Comparison of ENCODE assay signal across 32 mouse cellular contexts in genomic region chr19:55913585-55913984, GRCm38 (mm10).
DNase-seq lines count a peak whose midpoint lies in the region; ATAC-seq lines count a peak whose summit lies in the region.
"Had no signal": no experiment of that assay in that cellular context is flagged by ENCODE, and none has a peak within 500 bp of the region (broad histone marks: within the 10 kb centered on the region; RNA-seq: fewer than 3 reads in every experiment).

No protein-coding gene starts in this region.

- peak; percentile 32 for DNase-seq in left cerebral cortex, postnatal 4 days
- DNase-seq in left cerebral cortex, postnatal 14 days (ENCODE audit: low spot score in 2 of 2), result no peak
- peak; percentile 45 for DNase-seq in MN1 (ENCODE audit: low spot score)
- no peak for DNase-seq in frontal cortex, postnatal 14 days (ENCODE audit: low spot score in 2 of 2)
- DNase-seq: adrenal gland, postnatal 10 days; cerebellum, adult 11-12 months; cerebellum, adult 9-11 months; gastrocnemius, adult 2 months; heart, adult 18-20 months; heart, postnatal 36 days; kidney, adult 18-20 months; kidney, postnatal 36 days; layer of hippocampus, postnatal 36 days; lung, postnatal 36 days; right cerebral cortex, adult 18-20 months; spleen, adult 18-20 months; thymus, postnatal 14 days had no signal

- no peak for ATAC-seq in forebrain, embryonic 13.5 days
- ATAC-seq in forebrain, embryonic 16.5 days, result no peak
- no peak for ATAC-seq in midbrain, embryonic 16.5 days
- ATAC-seq: Patski had no signal

- H3K9me3 ChIP-seq in forebrain, embryonic 13.5 days (replicated peaks), result no peaks in the 10 kb centered on the region
- no peaks in the 10 kb centered on the region for H3K9me3 ChIP-seq in forebrain, embryonic 16.5 days (ENCODE audit: control insufficient read depth, low read length)
- peaks cover 2% of the 10 kb centered on the region; the same call in 1 of the 2 replicates for H3K9me3 ChIP-seq in midbrain, embryonic 16.5 days (replicated peaks; ENCODE audit: control insufficient read depth, low read length, poor library complexity, severe bottlenecking)
- H3K9me3 ChIP-seq: embryonic facial prominence, embryonic 13.5 days; forebrain, embryonic 12.5 days; hindbrain, embryonic 13.5 days; lung, embryonic 15.5 days; neural tube, embryonic 15.5 days had no signal

- peaks cover 11% of the 10 kb centered on the region for H3K36me3 ChIP-seq in forebrain, embryonic 13.5 days (ENCODE audit: poor library complexity, severe bottlenecking)
- H3K36me3 ChIP-seq in forebrain, embryonic 16.5 days (ENCODE audit: control insufficient read depth, insufficient read depth), result no peaks in the 10 kb centered on the region
- peaks cover 4% of the 10 kb centered on the region; the same call in 1 of the 2 replicates for H3K36me3 ChIP-seq in midbrain, embryonic 16.5 days (ENCODE audit: control insufficient read depth, insufficient read depth, low read length)
- H3K36me3 ChIP-seq: G1E; neural tube, embryonic 15.5 days had no signal

- peaks cover 66% of the 10 kb centered on the region for H3K27me3 ChIP-seq in forebrain, embryonic 13.5 days
- H3K27me3 ChIP-seq in forebrain, embryonic 16.5 days (replicated peaks; ENCODE audit: control insufficient read depth, insufficient read depth, low read length), result peaks cover 16% of the 10 kb centered on the region
- H3K27me3 ChIP-seq in midbrain, embryonic 16.5 days (ENCODE audit: control insufficient read depth, insufficient read depth, low read depth, low read length), result no peaks in the 10 kb centered on the region
- H3K27me3 ChIP-seq: embryonic facial prominence, embryonic 13.5 days; hindbrain, embryonic 13.5 days; kidney, embryonic 15.5 days; limb, embryonic 13.5 days; lung, embryonic 15.5 days; Patski had no signal

- 28% methylated on average over 10 of the region's 10 CpGs for WGBS in forebrain, embryonic 13.5 days
- WGBS in forebrain, embryonic 16.5 days, result 13% methylated on average over 10 of the region's 10 CpGs
- WGBS in midbrain, embryonic 16.5 days, result 54% methylated on average over 10 of the region's 10 CpGs

- peak overlapping the region; percentile 40; the same call in 1 of the 2 replicates for H3K27ac ChIP-seq in forebrain, embryonic 13.5 days
- no peak overlapping the region for H3K27ac ChIP-seq in forebrain, embryonic 16.5 days (ENCODE audit: low read length)
- peak overlapping the region; percentile 77 for H3K27ac ChIP-seq in midbrain, embryonic 16.5 days (ENCODE audit: low read length)
- H3K27ac ChIP-seq: embryonic facial prominence, embryonic 13.5 days; forebrain, embryonic 12.5 days; gastrocnemius, adult 2 months; hindbrain, embryonic 13.5 days; kidney, embryonic 15.5 days; layer of hippocampus, adult 2 months; limb, embryonic 13.5 days; lung, embryonic 15.5 days; neural tube, embryonic 15.5 days had no signal

- H3K4me1 ChIP-seq in forebrain, embryonic 13.5 days, result peaks cover 48% of the 10 kb centered on the region
- H3K4me1 ChIP-seq in forebrain, embryonic 16.5 days (replicated peaks; ENCODE audit: control insufficient read depth, insufficient read depth, low read length), result peaks cover 33% of the 10 kb centered on the region
- peaks cover 38% of the 10 kb centered on the region for H3K4me1 ChIP-seq in midbrain, embryonic 16.5 days (ENCODE audit: control insufficient read depth, insufficient read depth, low read length)

- H3K4me2 ChIP-seq in forebrain, embryonic 13.5 days, result no peak overlapping the region
- no peak overlapping the region for H3K4me2 ChIP-seq in forebrain, embryonic 16.5 days (ENCODE audit: low read length)
- H3K4me2 ChIP-seq in midbrain, embryonic 16.5 days (ENCODE audit: low read length), result peak overlapping the region; percentile 14
- H3K4me2 ChIP-seq: embryonic facial prominence, embryonic 13.5 days; forebrain, embryonic 12.5 days; heart, embryonic 11.5 days; hindbrain, embryonic 13.5 days; kidney, embryonic 15.5 days; limb, embryonic 13.5 days; liver, embryonic 11.5 days; lung, embryonic 15.5 days; neural tube, embryonic 15.5 days had no signal

- no peak overlapping the region for H3K4me3 ChIP-seq in forebrain, embryonic 13.5 days
- H3K4me3 ChIP-seq in forebrain, embryonic 16.5 days (replicated peaks; ENCODE audit: low read length), result no peak overlapping the region
- H3K4me3 ChIP-seq in midbrain, embryonic 16.5 days (ENCODE audit: low read depth, low read length), result no peak overlapping the region
- H3K4me3 ChIP-seq: embryonic facial prominence, embryonic 13.5 days; forebrain, embryonic 12.5 days; gastrocnemius, adult 2 months; hindbrain, embryonic 13.5 days; kidney, embryonic 15.5 days; layer of hippocampus, adult 2 months; limb, embryonic 13.5 days; lung, embryonic 15.5 days; neural tube, embryonic 15.5 days had no signal

- intact Hi-C loops in left cerebral cortex, postnatal 4 days (cut with DNase I), result no loop called here
- intact Hi-C loops in left cerebral cortex, postnatal 14 days (cut with DNase I), result no loop called here

- H3K9ac ChIP-seq in forebrain, embryonic 13.5 days, result peak overlapping the region; percentile 35; the same call in 1 of the 2 replicates
- no peak overlapping the region for H3K9ac ChIP-seq in forebrain, embryonic 16.5 days (replicated peaks; ENCODE audit: low read depth, low read length)
- H3K9ac ChIP-seq in midbrain, embryonic 16.5 days (ENCODE audit: low read depth, low read length), result peak overlapping the region; percentile 47
- H3K9ac ChIP-seq: embryonic facial prominence, embryonic 13.5 days; forebrain, embryonic 12.5 days; hindbrain, embryonic 13.5 days; kidney, embryonic 15.5 days; limb, embryonic 13.5 days; lung, embryonic 15.5 days; neural tube, embryonic 15.5 days had no signal

Comparison
In these comparisons a context has a peak if more than half of its experiments do, and no peak if none do; other contexts are left out.
1. DNase-seq: peak in left cerebral cortex, postnatal 4 days (single experiment) and MN1 (single experiment); none in left cerebral cortex, postnatal 14 days (0 of 2) and frontal cortex, postnatal 14 days (0 of 2).